Mouse (Mus musculus): ENCODE measurements around the gene Acvr1. TPM values are rescaled to one million over a fixed set of nuclear protein-coding genes. Genes with fewer than 3 reads are reported as not detected.

Acvr1 gene
- total RNA-seq, 2 experiments from 2014 or later: 13.5 to 14.0 TPM

- DNase-seq: no peak
Measured at GRCm38 (mm10) chr2:58520727-58521126, 46.2 kb downstream of the Acvr1 start.

GRCm38 (mm10) chr2:58518517-58518916 is 48.4 kb downstream of the Acvr1 start:
- no peak for DNase-seq

- DNase-seq: no peak
Measured at GRCm38 (mm10) chr2:58516920-58517319, 50.0 kb downstream of the Acvr1 start.

- peak in 1 of 2 experiments; percentile 30 for DNase-seq
Measured at GRCm38 (mm10) chr2:58516000-58516399, 51.0 kb downstream of the Acvr1 start.

GRCm38 (mm10) chr2:58514489-58514888 is 52.5 kb downstream of the Acvr1 start:
- no peak for DNase-seq

GRCm38 (mm10) chr2:58513212-58513611 is 53.7 kb downstream of the Acvr1 start:
- no peak for DNase-seq

- no peak for DNase-seq
Measured at GRCm38 (mm10) chr2:58510192-58510591, 56.8 kb downstream of the Acvr1 start.

- DNase-seq: no peak
Measured at GRCm38 (mm10) chr2:58505306-58506090, 61.5 kb downstream of the Acvr1 start.

- DNase-seq: peak in 1 of 2 experiments; percentile 35
Measured at GRCm38 (mm10) chr2:58496647-58497410, 70.1 kb downstream of the Acvr1 start.

GRCm38 (mm10) chr2:58495271-58495670 is 71.7 kb downstream of the Acvr1 start:
- peak; percentile 59 to 68 for DNase-seq

GRCm38 (mm10) chr2:58493685-58494635 is 73.0 kb downstream of the Acvr1 start:
- no peak for DNase-seq

- DNase-seq: peak; percentile 63 to 81
Measured at GRCm38 (mm10) chr2:58489275-58489674, 77.7 kb downstream of the Acvr1 start.

GRCm38 (mm10) chr2:58488404-58488803 is 78.6 kb downstream of the Acvr1 start:
- peak; percentile 46 to 61 for DNase-seq

GRCm38 (mm10) chr2:58487279-58487560 is 79.7 kb downstream of the Acvr1 start:
- no peak for DNase-seq

GRCm38 (mm10) chr2:58486441-58487278 is 80.3 kb downstream of the Acvr1 start:
- DNase-seq: no peak

- no peak for DNase-seq
Measured at GRCm38 (mm10) chr2:58485683-58486082, 81.3 kb downstream of the Acvr1 start.

- DNase-seq: peak in 1 of 2 experiments; percentile 21
Measured at GRCm38 (mm10) chr2:58485152-58485551, 81.8 kb downstream of the Acvr1 start.

GRCm38 (mm10) chr2:58484284-58484965 is 82.5 kb downstream of the Acvr1 start:
- peak in 1 of 2 experiments; percentile 18 for DNase-seq

GRCm38 (mm10) chr2:58481450-58482100 is 85.4 kb downstream of the Acvr1 start:
- no peak for DNase-seq

- DNase-seq: peak in 1 of 2 experiments; percentile 41
Measured at GRCm38 (mm10) chr2:58480764-58481163, 86.2 kb downstream of the Acvr1 start.

All from heart, adult 18-20 months (tissue).